ENCODE assay signal across 9 mouse cellular contexts in the genomic region with DNA sequence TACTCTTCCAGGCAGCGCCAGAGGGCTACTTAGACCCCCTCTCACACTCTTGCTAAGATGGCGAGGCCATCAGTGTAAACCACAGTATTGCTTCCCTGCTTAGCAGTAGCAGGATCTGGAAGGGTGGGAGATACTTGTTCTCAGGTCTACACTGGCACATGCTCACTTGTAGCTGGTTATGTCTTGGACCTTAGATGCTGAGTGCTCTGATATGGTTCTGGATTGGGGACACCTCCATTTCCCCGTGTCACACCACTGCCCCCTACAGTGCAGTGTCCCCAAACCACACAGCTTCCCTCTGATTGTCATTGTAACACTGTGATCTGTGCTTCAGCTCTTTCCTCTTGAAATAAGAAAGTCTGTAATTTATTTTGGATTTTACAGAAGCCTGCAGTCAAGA. TPM values are rescaled to one million over a fixed set of nuclear protein-coding genes. Genes with fewer than 3 reads are reported as not detected.
DNase-seq lines count a peak whose midpoint lies in the region; ATAC-seq and TF ChIP-seq lines count a peak whose summit lies in the region.
"Had no signal": no experiment of that assay in that cellular context is flagged by ENCODE, and none has a peak within 500 bp of the region (broad histone marks: within the 10 kb centered on the region; RNA-seq: fewer than 3 reads in every experiment).

No protein-coding gene starts in this region.

- 67% methylated on average over 3 of the region's 3 CpGs for WGBS in liver, adult 2 months
- 69% methylated on average over 3 of the region's 3 CpGs for WGBS in stomach, postnatal 0 days
- 66% methylated on average over 3 of the region's 3 CpGs for WGBS in forebrain, embryonic 16.5 days

- no peak overlapping the region for H3K4me2 ChIP-seq in stomach, postnatal 0 days (replicated peaks; ENCODE audit: low read depth)
- H3K4me2 ChIP-seq in forebrain, embryonic 16.5 days (ENCODE audit: low read length): no peak overlapping the region

- no peak overlapping the region for H3K9ac ChIP-seq in liver, adult 2 months (ENCODE audit: low read depth, low read length)
- no peak overlapping the region for H3K9ac ChIP-seq in stomach, postnatal 0 days (ENCODE audit: low read length)
- no peak overlapping the region for H3K9ac ChIP-seq in forebrain, embryonic 16.5 days (replicated peaks; ENCODE audit: low read depth, low read length)

- peak; percentile 35 to 52 for DNase-seq in cerebellum, postnatal 10 days
- DNase-seq in cerebellum, adult 11 months: no peak
- DNase-seq in left cerebral cortex, postnatal 25 days (ENCODE audit: low spot score in 2 of 2): peak; percentile 15 to 48
- DNase-seq in left cerebral cortex, postnatal 10 days (ENCODE audit: extremely low spot score in 1 of 2, low spot score in 2 of 2): no peak
- DNase-seq in liver, adult 2 months (ENCODE audit: extremely low read depth, low read depth, low spot score): no peak
- no peak for DNase-seq in stomach, postnatal 0 days (ENCODE audit: low spot score)

- H3K4me1 ChIP-seq in bone marrow macrophage, adult 2 months (ENCODE audit: control insufficient read depth, insufficient read depth, low read length): no peaks in the 10 kb centered on the region
- no peaks in the 10 kb centered on the region for H3K4me1 ChIP-seq in liver, adult 2 months (ENCODE audit: control insufficient read depth, insufficient read depth, low read length)
- H3K4me1 ChIP-seq in stomach, postnatal 0 days (replicated peaks; ENCODE audit: control insufficient read depth, insufficient read depth): no peaks in the 10 kb centered on the region
- H3K4me1 ChIP-seq in forebrain, embryonic 16.5 days (replicated peaks; ENCODE audit: control insufficient read depth, insufficient read depth, low read length): no peaks in the 10 kb centered on the region

- no peak for TF ChIP-seq EP300 in stomach, postnatal 0 days (optimal IDR thresholded peaks at IDR 0.05)

- no peaks in the 10 kb centered on the region for H3K36me3 ChIP-seq in liver, adult 2 months (ENCODE audit: control insufficient read depth, insufficient read depth, low read length)
- H3K36me3 ChIP-seq in stomach, postnatal 0 days (ENCODE audit: control insufficient read depth, insufficient read depth, low read length): no peaks in the 10 kb centered on the region
- H3K36me3 ChIP-seq in forebrain, embryonic 16.5 days (ENCODE audit: control insufficient read depth, insufficient read depth): no peaks in the 10 kb centered on the region

- H3K27me3 ChIP-seq in liver, adult 2 months (ENCODE audit: control insufficient read depth, insufficient read depth, low read length): no peaks in the 10 kb centered on the region
- no peaks in the 10 kb centered on the region for H3K27me3 ChIP-seq in stomach, postnatal 0 days (ENCODE audit: control insufficient read depth, insufficient read depth, low read length)
- no peaks in the 10 kb centered on the region for H3K27me3 ChIP-seq in forebrain, embryonic 16.5 days (replicated peaks; ENCODE audit: control insufficient read depth, insufficient read depth, low read length)

- intact Hi-C loops in left cerebral cortex, postnatal 25 days (cut with DNase I): loop anchor here (5.0 kb wide), 2 partner anchors 70 to 125 kb away; no protein-coding TSS in a partner anchor
- intact Hi-C loops in left cerebral cortex, postnatal 10 days (cut with DNase I): no loop called here

- ATAC-seq in stomach, postnatal 0 days (ENCODE audit: low FRiP score, low TSS enrichment): no peak
- no peak for ATAC-seq in forebrain, embryonic 16.5 days

- no peak overlapping the region for H3K27ac ChIP-seq in bone marrow macrophage, adult 2 months (ENCODE audit: insufficient read depth, low read depth, low read length)
- H3K27ac ChIP-seq in liver, adult 2 months (replicated peaks; ENCODE audit: insufficient read depth, low read depth, low read length): no peak overlapping the region
- no peak overlapping the region for H3K27ac ChIP-seq in stomach, postnatal 0 days (replicated peaks)
- H3K27ac ChIP-seq in forebrain, embryonic 16.5 days (ENCODE audit: low read length): no peak overlapping the region

- H3K4me3 ChIP-seq in bone marrow macrophage, adult 2 months (ENCODE audit: insufficient read depth, low read length): no peak overlapping the region
- H3K4me3 ChIP-seq in liver, adult 2 months (ENCODE audit: insufficient read depth, low read depth, low read length): no peak overlapping the region
- H3K4me3 ChIP-seq in stomach, postnatal 0 days (ENCODE audit: low read depth, low read length): no peak overlapping the region
- H3K4me3 ChIP-seq in forebrain, embryonic 16.5 days (replicated peaks; ENCODE audit: low read length): no peak overlapping the region

- H3K79me2 ChIP-seq in liver, adult 2 months (ENCODE audit: control insufficient read depth, insufficient read depth, low read length): no peaks in the 10 kb centered on the region

- no peak for TF ChIP-seq POLR2A in bone marrow macrophage, adult 2 months (IDR thresholded peaks at IDR 0.05; ENCODE audit: borderline replicate concordance, low read depth, low read length)
- no peak for TF ChIP-seq POLR2A in liver, adult 2 months (IDR thresholded peaks at IDR 0.05; ENCODE audit: extremely low read depth, insufficient read depth, low read length)

- H3K9me3 ChIP-seq in stomach, postnatal 0 days (ENCODE audit: control insufficient read depth, low read length): no peaks in the 10 kb centered on the region
- H3K9me3 ChIP-seq in forebrain, embryonic 16.5 days (ENCODE audit: control insufficient read depth, low read length): no peaks in the 10 kb centered on the region

- 0 out of 2 replicates have a peak, but pooled peaks have one; percentile 14 for TF ChIP-seq CTCF in bone marrow macrophage, adult 2 months (IDR thresholded peaks at IDR 0.05; ENCODE audit: low read depth, low read length)
- TF ChIP-seq CTCF in liver, adult 2 months (IDR thresholded peaks at IDR 0.05; ENCODE audit: low read depth, low read length): peak; percentile 43; the same call in 1 of the 2 replicates
- TF ChIP-seq CTCF in stomach, postnatal 0 days (IDR thresholded peaks at IDR 0.05; ENCODE audit: low read depth): peak; percentile 75

RNA-seq across cellular contexts. Expression of gene Gm32742, which starts 28.3 kb away (rescaled TPM):
- not detected for total RNA-seq in left cerebral cortex, postnatal 25 days (2021)
- not detected for total RNA-seq in left cerebral cortex, postnatal 10 days (2021)
- polyA plus RNA-seq in bone marrow macrophage, adult 2 months (2012; ENCODE audit: insufficient read depth, insufficient read length, missing spikeins): not detected in 2 replicates
- under 0.01 TPM in 1 of 2 replicates, not detected in the other for total RNA-seq in liver, adult 2 months (2014; rRNA removed)
- not detected in 2 replicates for polyA plus RNA-seq in liver, adult 2 months (2012; rRNA removed)
- polyA plus RNA-seq in stomach, postnatal 0 days (2015; fragmentation: Nextera tagmentation; extraction: Ambion mirVana): 0.06 and 0.08 TPM in 2 replicates
- polyA plus RNA-seq in forebrain, embryonic 16.5 days (2015; fragmentation: Nextera tagmentation; extraction: Ambion mirVana): 0.03 and 0.05 TPM in 2 replicates
- polyA plus RNA-seq: liver, embryonic 16.5 days had no signal

RNA-seq across cellular contexts. Expression of gene 4833427G06Rik, which starts 35.1 kb away (rescaled TPM):
- not detected for total RNA-seq in left cerebral cortex, postnatal 25 days (2021)
- under 1 TPM in 1 of 2 experiments, not detected in 1; 0.49 TPM for total RNA-seq in left cerebral cortex, postnatal 10 days (2021)
- not detected in 2 replicates for polyA plus RNA-seq in bone marrow macrophage, adult 2 months (2012; ENCODE audit: insufficient read depth, insufficient read length, missing spikeins)
- not detected in 2 replicates for total RNA-seq in liver, adult 2 months (2014; rRNA removed)
- polyA plus RNA-seq in liver, adult 2 months (2012; rRNA removed): not detected in 2 replicates
- polyA plus RNA-seq in stomach, postnatal 0 days (2015; fragmentation: Nextera tagmentation; extraction: Ambion mirVana): not detected in 2 replicates
- 0.22 and 1.2 TPM in 2 replicates for polyA plus RNA-seq in forebrain, embryonic 16.5 days (2015; fragmentation: Nextera tagmentation; extraction: Ambion mirVana)
- polyA plus RNA-seq: liver, embryonic 16.5 days had no signal

Comparison
In these comparisons a context has a peak if more than half of its experiments do, and no peak if none do; other contexts are left out.
1. DNase-seq: peak in cerebellum, postnatal 10 days (2 of 2) and left cerebral cortex, postnatal 25 days (2 of 2); none in cerebellum, adult 11 months (single experiment), left cerebral cortex, postnatal 10 days (0 of 2), liver, adult 2 months (single experiment) and stomach, postnatal 0 days (single experiment).
2. CTCF ChIP-seq: peak in every context shown above with its lines; median percentile 75 in stomach, postnatal 0 days; 43 in liver, adult 2 months; 14 in bone marrow macrophage, adult 2 months.